Mouse (Mus musculus) 3T3-L1 (cell line): ENCODE data around the gene Marf1.
A peak's percentile ranks its signal among the peaks of the same experiment; 100 is the strongest.

ENCODE experiments used
- DNase-seq: peaks from one replicate; pipeline ENCODE4 v3.0.0-alpha.2; 2015; ENCODE audit warnings: low read depth, low spot score

Marf1 gene

GRCm38 (mm10) chr16:14137976-14138561 lies 25.1 kb downstream of the Marf1 start:
- DNase-seq: no peak

GRCm38 (mm10) chr16:14135014-14135413 lies 28.1 kb downstream of the Marf1 start:
- DNase-seq: no peak

DNA sequence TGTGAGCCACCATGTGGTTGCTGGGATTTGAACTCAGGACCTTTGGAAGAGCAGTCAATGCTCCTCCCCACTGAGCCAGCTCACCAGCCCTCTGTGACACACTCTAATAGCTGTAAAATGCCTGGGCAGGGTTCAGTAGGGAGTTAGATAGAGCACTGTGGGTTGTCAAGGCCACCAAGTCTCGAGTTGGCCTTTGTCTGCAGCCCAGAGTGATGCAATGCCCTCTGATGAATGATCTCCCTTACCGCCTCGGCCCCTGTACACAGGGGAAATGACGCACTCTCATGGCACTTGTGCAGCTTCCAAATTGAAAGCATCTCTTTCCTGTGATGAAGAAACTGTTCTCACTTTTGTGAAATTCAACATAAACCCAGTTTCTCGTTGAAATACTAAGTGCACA lies 31.3 kb downstream of the Marf1 start:
- peak; percentile 76 for DNase-seq

- DNase-seq: peak; percentile 10
These were observed 31.8 kb downstream of the Marf1 start for GRCm38 (mm10) chr16:14131376-14131775.

DNA sequence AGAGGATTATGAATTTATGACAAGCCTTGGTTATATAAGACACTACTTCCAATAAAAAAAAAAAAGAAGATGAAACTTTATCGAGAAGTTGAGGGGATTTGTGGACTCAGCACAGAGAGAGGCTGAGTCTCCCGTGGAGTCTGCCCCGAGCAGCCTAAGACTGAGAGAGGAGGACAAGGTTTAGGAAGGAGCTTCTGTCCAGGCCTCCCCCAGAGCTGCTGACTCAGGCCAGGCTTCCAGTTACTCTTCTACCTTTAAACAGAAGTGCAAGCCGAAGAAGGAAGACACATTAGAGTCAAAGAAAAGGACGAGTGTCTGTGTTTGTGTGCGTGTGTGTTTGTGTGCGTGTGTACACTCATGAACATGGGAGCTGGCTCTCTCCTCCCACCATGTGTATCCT lies 32.4 kb downstream of the Marf1 start:
- DNase-seq: no peak

DNA sequence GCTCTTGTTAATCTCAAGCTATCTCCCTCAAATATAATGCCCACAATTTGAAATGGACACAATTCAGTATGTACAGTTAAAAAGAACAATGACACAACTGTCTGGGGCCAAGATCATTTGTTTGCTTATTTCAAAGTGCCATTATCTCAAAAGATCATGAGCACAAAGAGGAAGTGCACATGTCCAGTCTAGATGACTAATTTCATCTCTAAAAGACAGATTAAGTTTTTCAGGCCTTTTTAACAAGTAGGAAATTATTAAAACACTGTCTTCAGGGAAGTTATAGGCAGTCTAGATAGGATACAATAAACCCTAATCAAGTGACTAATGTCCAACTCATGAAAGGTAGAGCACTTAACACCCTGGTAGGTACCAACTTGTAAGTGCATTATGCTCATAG lies 34.2 kb downstream of the Marf1 start:
- no peak for DNase-seq

GRCm38 (mm10) chr16:14125253-14125652 lies 37.9 kb downstream of the Marf1 start:
- DNase-seq: no peak

- DNase-seq: no peak
These were observed 38.4 kb downstream of the Marf1 start for GRCm38 (mm10) chr16:14124709-14125108.

DNA sequence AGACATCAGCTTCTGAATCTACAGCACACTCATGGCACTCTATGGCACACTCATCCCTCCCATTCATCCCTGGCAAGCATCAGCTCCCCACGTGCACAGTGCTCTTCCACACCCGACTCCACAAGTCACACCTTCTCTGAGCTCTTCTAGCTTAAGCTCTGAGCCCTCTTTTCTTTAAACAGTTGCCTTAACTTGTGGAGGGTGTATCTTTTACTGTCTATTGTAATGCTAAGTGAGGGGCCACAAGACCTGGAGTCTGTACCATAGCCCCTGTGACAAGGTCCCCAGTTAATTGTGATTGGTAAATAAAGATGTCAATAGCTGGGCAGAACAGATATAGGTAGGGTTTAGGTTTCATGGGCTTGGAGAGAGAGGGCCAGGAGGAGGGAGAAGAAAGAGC lies 39.2 kb downstream of the Marf1 start:
- no peak for DNase-seq

DNA sequence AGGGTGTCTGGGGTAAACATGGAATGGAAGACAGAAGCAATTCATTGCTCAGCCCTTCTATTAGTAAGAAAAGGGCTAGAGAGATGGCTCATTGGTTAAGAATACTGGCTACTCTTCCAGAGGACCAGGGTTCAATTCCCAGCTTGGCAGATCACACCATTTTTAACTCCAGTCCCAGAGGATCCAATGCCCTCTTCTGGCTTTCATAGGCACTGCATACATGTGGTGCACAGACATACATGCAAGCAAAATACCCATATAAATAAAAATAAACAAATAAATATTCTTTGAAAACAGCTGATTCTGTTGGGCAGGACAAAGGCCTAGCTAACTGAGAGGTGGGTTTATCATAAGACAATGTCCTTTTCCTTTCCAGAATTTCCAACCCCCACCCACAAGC lies 40.6 kb downstream of the Marf1 start:
- DNase-seq: peak; percentile 25

GRCm38 (mm10) chr16:14121563-14121962 lies 41.6 kb downstream of the Marf1 start:
- no peak for DNase-seq

- no peak for DNase-seq
These were observed 42.2 kb downstream of the Marf1 start for GRCm38 (mm10) chr16:14120941-14121340.

- DNase-seq: no peak
These were observed 45.9 kb downstream of the Marf1 start for GRCm38 (mm10) chr16:14117299-14117698.

- no peak for DNase-seq
These were observed 50.4 kb downstream of the Marf1 start for GRCm38 (mm10) chr16:14112742-14113141.

GRCm38 (mm10) chr16:14112133-14112532 lies 51.0 kb downstream of the Marf1 start:
- DNase-seq: peak; percentile 75

GRCm38 (mm10) chr16:14110922-14111321 lies 52.2 kb downstream of the Marf1 start:
- DNase-seq: peak; percentile 28

GRCm38 (mm10) chr16:14109651-14110230 lies 53.4 kb downstream of the Marf1 start:
- no peak for DNase-seq

DNA sequence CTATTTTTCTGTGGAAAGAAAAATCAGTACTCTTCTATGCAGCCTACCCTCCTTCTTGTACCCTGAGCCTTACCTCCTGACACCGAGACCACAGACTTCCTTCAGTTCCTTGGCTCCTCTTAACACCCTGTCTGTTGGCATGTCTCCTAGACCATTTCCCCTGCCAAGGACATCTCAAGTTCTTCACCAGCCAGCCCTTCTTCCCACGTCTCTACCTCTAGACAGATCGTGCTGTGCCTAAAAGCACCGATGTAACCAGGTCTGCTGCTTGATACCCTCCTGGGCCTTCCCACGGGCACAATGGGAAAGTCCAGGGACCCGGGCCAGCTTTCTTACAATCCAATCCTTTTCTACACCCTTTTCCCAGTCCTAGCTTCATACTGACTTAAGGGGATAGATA lies 57.3 kb downstream of the Marf1 start:
- DNase-seq: no peak

GRCm38 (mm10) chr16:14091771-14092170 lies 71.4 kb downstream of the Marf1 start:
- DNase-seq: no peak

- no peak for DNase-seq
These were observed 73.9 kb downstream of the Marf1 start for GRCm38 (mm10) chr16:14089296-14089695.

DNA sequence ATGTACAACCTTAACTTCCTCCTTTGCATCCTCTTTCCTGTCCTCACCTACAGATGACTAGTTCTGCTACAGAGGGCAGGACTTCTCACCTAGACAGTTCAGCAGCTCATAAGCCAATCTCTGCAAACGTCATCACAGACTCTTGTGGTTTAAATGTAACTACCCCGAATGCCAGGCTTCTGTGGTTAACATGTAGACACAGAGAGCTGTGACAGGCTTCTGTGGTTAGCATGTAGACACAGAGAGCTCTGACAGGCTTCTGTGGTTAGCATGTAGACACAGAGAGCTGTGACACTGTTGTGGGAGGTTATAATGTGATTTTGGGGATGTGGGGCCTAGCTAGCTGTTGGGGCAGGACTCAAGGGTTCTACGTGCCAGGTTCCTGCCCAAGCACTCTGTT lies 74.9 kb downstream of the Marf1 start:
- DNase-seq: peak; percentile 61

GRCm38 (mm10) chr16:14082925-14083324 lies 80.2 kb downstream of the Marf1 start:
- DNase-seq: no peak

DNA sequence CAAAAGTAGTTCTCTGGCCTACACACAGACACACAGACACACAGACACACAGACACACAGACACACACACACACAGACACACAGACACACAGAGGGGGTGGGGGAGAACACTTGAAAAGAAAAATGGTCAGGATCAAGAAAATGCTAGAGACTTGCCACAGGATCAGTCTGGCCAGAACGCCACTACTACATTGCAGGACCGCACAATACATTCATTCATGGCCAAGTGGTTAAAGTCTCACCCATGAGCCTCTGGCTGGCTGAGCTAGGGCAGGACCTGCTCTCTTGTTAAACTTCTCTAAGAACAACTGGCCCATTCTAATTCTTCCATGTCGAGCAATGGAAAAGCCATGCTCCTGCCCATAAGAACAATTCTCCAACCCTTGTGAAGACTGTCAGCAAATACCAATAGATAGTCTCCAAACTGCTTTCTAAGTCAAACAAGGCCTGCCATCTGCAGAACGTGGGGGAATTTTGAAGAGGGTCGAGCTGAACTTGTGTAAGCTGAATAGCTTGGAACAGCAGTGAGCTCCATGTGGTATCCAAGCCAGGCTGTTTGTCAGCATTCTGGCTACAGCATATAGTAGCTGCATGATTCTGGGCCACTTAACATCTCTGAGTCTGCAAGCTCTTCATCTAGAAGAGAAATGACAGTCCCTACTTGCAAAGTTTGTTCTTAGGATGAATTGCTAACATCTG lies 92.5 kb downstream of the Marf1 start:
- DNase-seq: no peak
